Mouse (Mus musculus) right cerebral cortex, postnatal 10 days (tissue): ENCODE measurements around the gene Trafd1.
"Not testable (repeated sequence)": the region's sequence is repeated elsewhere in the genome, so short reads cannot be mapped to it uniquely, and the experiment has no call there.

ENCODE experiments used
- DNase-seq, 2 experiments: peaks; one replicate each; pipeline ENCODE4 v3.0.0; 2021; ENCODE audit warnings: low spot score in 2 of 2

Gene Trafd1

GRCm38 (mm10) chr5:121331731-121332130 is 53.7 kb downstream of the Trafd1 start:
- DNase-seq: no peak

- not testable (repeated sequence) for DNase-seq
These were observed 55.1 kb downstream of the Trafd1 start for GRCm38 (mm10) chr5:121330154-121330816.

GRCm38 (mm10) chr5:121329333-121330058 is 55.9 kb downstream of the Trafd1 start:
- no peak for DNase-seq

GRCm38 (mm10) chr5:121326079-121326805 is 59.2 kb downstream of the Trafd1 start:
- DNase-seq: no peak
